Mouse (Mus musculus): Measurements from ENCODE around the gene Fam184b.

Fam184b gene

GRCm38 (mm10) chr5:45514599-45514998 is 124.8 kb downstream of the Fam184b start:
- in situ Hi-C loops (cut with MboI, MseI): no loop called here

GRCm38 (mm10) chr5:45513511-45513910 is 125.9 kb downstream of the Fam184b start:
- in situ Hi-C loops (cut with MboI, MseI): no loop called here

GRCm38 (mm10) chr5:45512908-45513307 is 126.5 kb downstream of the Fam184b start:
- in situ Hi-C loops (cut with MboI, MseI): no loop called here

- in situ Hi-C loops (cut with MboI, MseI): no loop called here
Measured at GRCm38 (mm10) chr5:45510071-45510470, 129.3 kb downstream of the Fam184b start.

GRCm38 (mm10) chr5:45497564-45497963 is 141.8 kb downstream of the Fam184b start:
- in situ Hi-C loops (cut with MboI, MseI): loop anchor here (25.0 kb wide), 1 partner anchor 365 kb away; the partner anchor contains the start of gene Lcorl

- in situ Hi-C loops (cut with MboI, MseI): loop anchor here (25.0 kb wide), 1 partner anchor 365 kb away; the partner anchor contains the start of gene Lcorl
Measured at GRCm38 (mm10) chr5:45496930-45497550, 142.4 kb downstream of the Fam184b start.

- in situ Hi-C loops (cut with MboI, MseI): loop anchor here (25.0 kb wide), 1 partner anchor 366 kb away; the partner anchor contains the start of gene Lcorl
Measured at GRCm38 (mm10) chr5:45496479-45496878, 142.9 kb downstream of the Fam184b start.

GRCm38 (mm10) chr5:45496042-45496441 is 143.4 kb downstream of the Fam184b start:
- in situ Hi-C loops (cut with MboI, MseI): loop anchor here (25.0 kb wide), 1 partner anchor 366 kb away; the partner anchor contains the start of gene Lcorl

- in situ Hi-C loops (cut with MboI, MseI): loop anchor here (25.0 kb wide), 1 partner anchor 367 kb away; the partner anchor contains the start of gene Lcorl
Measured at GRCm38 (mm10) chr5:45495429-45495975, 143.9 kb downstream of the Fam184b start.

GRCm38 (mm10) chr5:45494093-45494755 is 145.2 kb downstream of the Fam184b start:
- in situ Hi-C loops (cut with MboI, MseI): loop anchor here (5.0 to 25.0 kb wide), 2 partner anchors 42 to 368 kb away; partner anchors contain the start of genes Clrn2, Lcorl and Qdpr

- in situ Hi-C loops (cut with MboI, MseI): loop anchor here (5.0 to 25.0 kb wide), 2 partner anchors 41 to 369 kb away; partner anchors contain the start of genes Clrn2, Lcorl and Qdpr
Measured at GRCm38 (mm10) chr5:45493191-45494092, 146.0 kb downstream of the Fam184b start, which contains the start of gene Lap3. Gene Lap3, plus strand, starts transcription at chr5:45493374.

- in situ Hi-C loops (cut with MboI, MseI): loop anchor here (5.0 to 25.0 kb wide), 2 partner anchors 39 to 371 kb away; partner anchors contain the start of genes Clrn2, Lcorl and Qdpr
Measured at GRCm38 (mm10) chr5:45491776-45492175, 147.6 kb downstream of the Fam184b start.

GRCm38 (mm10) chr5:45483654-45484053 is 155.8 kb downstream of the Fam184b start:
- in situ Hi-C loops (cut with MboI, MseI): loop anchor here (5.0 to 25.0 kb wide), 3 partner anchors 181 to 864 kb away; partner anchors contain the start of genes Lcorl and Ncapg

- in situ Hi-C loops (cut with MboI, MseI): loop anchor here (5.0 to 25.0 kb wide), 3 partner anchors 182 to 865 kb away; partner anchors contain the start of genes Lcorl and Ncapg
Measured at GRCm38 (mm10) chr5:45482607-45483006, 156.8 kb downstream of the Fam184b start.

- in situ Hi-C loops (cut with MboI, MseI): loop anchor here (5.0 to 25.0 kb wide), 3 partner anchors 184 to 866 kb away; partner anchors contain the start of genes Lcorl and Ncapg
Measured at GRCm38 (mm10) chr5:45481125-45481524, 158.3 kb downstream of the Fam184b start.

- in situ Hi-C loops (cut with MboI, MseI): loop anchor here (5.0 to 25.0 kb wide), 3 partner anchors 185 to 867 kb away; partner anchors contain the start of genes Lcorl and Ncapg
Measured at GRCm38 (mm10) chr5:45480066-45480465, 159.3 kb downstream of the Fam184b start.
